Mouse (Mus musculus): Measurements from ENCODE around the gene Rhox9. TPM values are rescaled to one million over a fixed set of nuclear protein-coding genes. Genes with fewer than 3 reads are reported as not detected.
"Not testable (repeated sequence)": the region's sequence is repeated elsewhere in the genome, so short reads cannot be mapped to it uniquely, and the experiment has no call there.

Gene Rhox9
- not detected for total RNA-seq (2021)
- long read RNA-seq, experiment 1 = 0 reads
- long read RNA-seq, experiment 2 = 0 reads

- DNase-seq = not testable (repeated sequence)
Observed at GRCm38 (mm10) chrX:37901670-37902069, at the start of gene Rhox9. Rhox9 (minus strand) TSS chrX:37901770.

GRCm38 (mm10) chrX:37916311-37916710 is 14.7 kb upstream of the Rhox9 start:
- DNase-seq = no peak

GRCm38 (mm10) chrX:37908581-37908980 is 7.0 kb upstream of the Rhox9 start:
- DNase-seq = no peak

GRCm38 (mm10) chrX:37903727-37904126 is 2.2 kb upstream of the Rhox9 start:
- no peak for DNase-seq

- not testable (repeated sequence) for DNase-seq
Observed at GRCm38 (mm10) chrX:37897132-37897531, 4.4 kb downstream of the Rhox9 start, which contains the start of gene Rhox7b. Rhox7b (minus strand) TSS chrX:37897232.

GRCm38 (mm10) chrX:37878844-37879243 is 22.7 kb downstream of the Rhox9 start, which contains the start of gene Rhox8:
Rhox8 (minus strand) TSS chrX:37878944.
- no peak for DNase-seq

GRCm38 (mm10) chrX:37871641-37872040 is 29.9 kb downstream of the Rhox9 start:
- no peak for DNase-seq

Other genes with a start within 250 kb of the Rhox9 start
- gene Rhox3h, start 233.0 kb downstream of the Rhox9 start, total RNA-seq (2021) = not detected
- gene Rhox2h, start 228.5 kb downstream of the Rhox9 start, total RNA-seq (2021) = not detected
- not detected for gene Rhox5, start 96.9 kb downstream of the Rhox9 start, total RNA-seq (2021)
- not detected for gene Rhox6, start 74.9 kb downstream of the Rhox9 start, total RNA-seq (2021)
- not detected for gene Rhox7a, start 70.1 kb downstream of the Rhox9 start, total RNA-seq (2021)
- gene Rhox8, start 22.8 kb downstream of the Rhox9 start, total RNA-seq (2021) = not detected
- gene Rhox7b, start 4.5 kb downstream of the Rhox9 start, total RNA-seq (2021) = not detected
- gene Btg1-ps1, start 117.0 kb upstream of the Rhox9 start, total RNA-seq (2021) = not detected
- gene Btg1-ps2, start 141.3 kb upstream of the Rhox9 start, total RNA-seq (2021) = not detected
- gene Rhox10, start 164.7 kb upstream of the Rhox9 start, total RNA-seq (2021) = not detected
- gene Rhox11, start 183.4 kb upstream of the Rhox9 start, total RNA-seq (2021) = not detected
- gene Rhox12, start 209.1 kb upstream of the Rhox9 start, total RNA-seq (2021) = not detected
- gene Rhox13, start 219.4 kb upstream of the Rhox9 start, total RNA-seq (2021) = not detected